Mouse (Mus musculus) hindbrain, embryonic 16.5 days (tissue): Measurements from ENCODE around the gene Gm10188. TPM values are rescaled to one million over a fixed set of nuclear protein-coding genes. Genes with fewer than 3 reads are reported as not detected.

Source experiments
- ATAC-seq: fragments of 200-750 bp; cut with Nextera tagmentation; 2 replicates; pipeline ENCODE4 v1.8.0; 2017; ENCODE audit warnings: moderate TSS enrichment, moderate library complexity
- H3K27ac ChIP-seq: fragments of 300-500 bp; sonication (generic); 2 replicates; pipeline ENCODE4 v1.5.1; 2014; ENCODE audit warnings: low read depth, mild to moderate bottlenecking, control low read depth, low read length, moderate library complexity
- H3K27me3 ChIP-seq: fragments of 300-500 bp; sonication (generic); replicated peaks from 2 replicates; pipeline ENCODE4 v1.6.1; 2014; ENCODE audit warnings: low read length; ENCODE audit not compliant: control insufficient read depth, insufficient read depth
- H3K36me3 ChIP-seq: fragments of 300-500 bp; sonication (generic); 2 replicates; pipeline ENCODE4 v1.6.1; 2014; ENCODE audit warnings: mild to moderate bottlenecking, low read length, moderate library complexity, mixed read lengths; ENCODE audit not compliant: control insufficient read depth, insufficient read depth
- H3K4me1 ChIP-seq: fragments of 300-500 bp; sonication (generic); 2 replicates; pipeline ENCODE4 v1.6.1; 2014; ENCODE audit warnings: low read depth, low read length; ENCODE audit not compliant: control insufficient read depth, insufficient read depth
- H3K4me2 ChIP-seq: fragments of 300-500 bp; sonication (generic); 2 replicates; pipeline ENCODE4 v1.6.1; 2014; ENCODE audit warnings: mild to moderate bottlenecking, low read length, control low read depth, moderate library complexity
- H3K4me3 ChIP-seq: fragments of 300-500 bp; sonication (generic); 2 replicates; pipeline ENCODE4 v1.5.1; 2014; ENCODE audit warnings: mild to moderate bottlenecking, low read length, control low read depth, moderate library complexity
- H3K9ac ChIP-seq: fragments of 300-500 bp; sonication (generic); 2 replicates; pipeline ENCODE4 v1.6.1; 2014; ENCODE audit warnings: low read depth, mild to moderate bottlenecking, control low read depth, low read length, moderate library complexity
- H3K9me3 ChIP-seq: fragments of 300-500 bp; sonication (generic); 2 replicates; pipeline ENCODE4 v1.6.1; 2014; ENCODE audit warnings: mild to moderate bottlenecking, low read length, moderate library complexity; ENCODE audit not compliant: control insufficient read depth
- WGBS: fragments of 180-500 bp; shearing (Covaris S2); extraction: QIAGEN DNeasy Blood & Tissue Kit; methylation state at CpG from one replicate; pipeline ENCODE4 v1.1.7; 2014; 5-methylcytosine and 5-hydroxymethylcytosine counted together
- polyA plus RNA-seq: library from polyadenylated mRNA; unstranded; fragments of >200 nt; fragmentation: Nextera tagmentation; extraction: Ambion mirVana; gene quantifications from 2 replicates; pipeline ENCODE4 v1.2.1, GENCODE M21; 2015

The Gm10188 gene
- polyA plus RNA-seq, 1 experiment from 2014 or later, result not detected

- Histone ChIP-seq H3K4me3 (peak overlapping the region; percentile 39), H3K36me3 (no peaks in the 10 kb centered on the region), H3K4me2 (peak overlapping the region; percentile 46), H3K9ac (peak overlapping the region; percentile 52), H3K4me1 (peaks cover 49% of the 10 kb centered on the region), H3K27me3 (no peaks in the 10 kb centered on the region), H3K27ac (peak overlapping the region; percentile 65), H3K9me3 (no peaks in the 10 kb centered on the region)
- WGBS, result 7% methylated on average over 11 of the region's 11 CpGs
- peak; percentile 93 for ATAC-seq
Measured at GRCm38 (mm10) chr1:132200562-132201510, 28.7 kb downstream of the Gm10188 start.

- Histone ChIP-seq H3K4me2 (peak overlapping the region; percentile 46), H3K4me3 (peak overlapping the region; percentile 9), H3K4me1 (peaks cover 58% of the 10 kb centered on the region), H3K36me3 (no peaks in the 10 kb centered on the region), H3K9ac (peak overlapping the region; percentile 52), H3K27ac (peak overlapping the region; percentile 19), H3K9me3 (no peaks in the 10 kb centered on the region), H3K27me3 (no peaks in the 10 kb centered on the region)
- WGBS, result 10% methylated on average over 12 of the region's 12 CpGs
- no peak for ATAC-seq
Measured at GRCm38 (mm10) chr1:132199934-132200333, 29.6 kb downstream of the Gm10188 start.

DNA sequence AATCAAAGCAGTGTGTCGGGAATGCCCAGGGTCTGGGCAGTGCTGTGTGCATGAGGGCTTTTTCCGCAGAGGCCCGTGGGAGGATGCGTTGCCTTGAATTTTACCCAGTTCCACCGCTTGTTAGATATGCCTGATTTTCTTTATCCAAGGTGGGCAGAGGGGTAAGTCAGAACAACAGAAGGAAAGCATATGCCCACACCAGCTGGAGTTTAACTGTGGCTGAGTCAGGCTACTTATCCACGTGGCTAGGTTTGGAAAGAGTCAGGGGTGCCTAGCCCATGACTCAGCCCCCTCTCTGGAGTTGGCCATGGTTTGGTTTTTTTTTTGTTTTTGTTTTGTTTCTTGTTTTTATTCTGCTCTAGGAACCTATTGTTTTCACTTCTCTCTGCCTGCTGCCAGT is 30.3 kb downstream of the Gm10188 start:
- ATAC-seq, result no peak
- H3K4me2 ChIP-seq, result no peak overlapping the region
- WGBS, result 62% methylated on average over 6 of the region's 6 CpGs
- H3K4me1 ChIP-seq, result peaks cover 63% of the 10 kb centered on the region
- H3K27me3 ChIP-seq, result no peaks in the 10 kb centered on the region
- H3K9ac ChIP-seq, result no peak overlapping the region
- no peaks in the 10 kb centered on the region for H3K9me3 ChIP-seq
- no peak overlapping the region for H3K4me3 ChIP-seq
- no peak overlapping the region for H3K27ac ChIP-seq
- H3K36me3 ChIP-seq, result no peaks in the 10 kb centered on the region

DNA sequence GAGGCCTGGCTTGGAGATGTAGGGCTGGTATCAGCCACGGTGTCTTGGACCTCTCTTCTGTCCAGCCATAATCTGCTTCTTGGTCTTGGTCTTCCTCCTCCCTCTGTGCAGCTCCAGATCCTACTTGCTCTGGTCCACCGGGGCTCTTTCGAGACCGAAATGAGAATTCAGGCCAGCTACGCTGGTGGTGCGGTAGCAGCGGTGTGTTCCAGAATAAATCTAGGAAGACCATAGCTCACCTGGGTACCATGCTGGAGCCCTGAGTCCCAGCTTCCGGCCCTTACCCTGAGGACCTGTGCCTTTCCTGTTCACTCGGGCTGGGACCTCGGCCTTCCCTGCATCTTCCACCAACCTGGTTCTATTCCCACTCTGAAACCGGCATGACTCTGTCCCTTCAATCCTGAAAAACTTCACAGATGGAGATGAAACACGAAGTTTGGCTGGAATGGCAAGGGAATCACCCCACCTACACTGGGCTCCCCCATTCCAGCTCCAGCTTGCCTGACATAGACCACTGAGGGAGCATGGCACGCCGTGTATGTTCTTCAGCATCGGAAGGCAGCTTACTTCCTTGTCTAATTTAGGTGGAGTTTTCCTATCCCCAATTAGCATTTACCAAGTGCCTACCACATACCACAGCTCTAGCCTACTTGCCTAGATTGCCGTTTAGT is 31.0 kb downstream of the Gm10188 start:
- Histone ChIP-seq H3K27me3 (no peaks in the 10 kb centered on the region), H3K27ac (peak overlapping the region; percentile 36; the same call in 1 of the 2 replicates), H3K4me3 (no peak overlapping the region), H3K9me3 (no peaks in the 10 kb centered on the region), H3K4me2 (no peak overlapping the region), H3K4me1 (peaks cover 67% of the 10 kb centered on the region), H3K9ac (no peak overlapping the region), H3K36me3 (no peaks in the 10 kb centered on the region)
- 78% methylated on average over 16 of the region's 16 CpGs for WGBS
- no peak for ATAC-seq

DNA sequence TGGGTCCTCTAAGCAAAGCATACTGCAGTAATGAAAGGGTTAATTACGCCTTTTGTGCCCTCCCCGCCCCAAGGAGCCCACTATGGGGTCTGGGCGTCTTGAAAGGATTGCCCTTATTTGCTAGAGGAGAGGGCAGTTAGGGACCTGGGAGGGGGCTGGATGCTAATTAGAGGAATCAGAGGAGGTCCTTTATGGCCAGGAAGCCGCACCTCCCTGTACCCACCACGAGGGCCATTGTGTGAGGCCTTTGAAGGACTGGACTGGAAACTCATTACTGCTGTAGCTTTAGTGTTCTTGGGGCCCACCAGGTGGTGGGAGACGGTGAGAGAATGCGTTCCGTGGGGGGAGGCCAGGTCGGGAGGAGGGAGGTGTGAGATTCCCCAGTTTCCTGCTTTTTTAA is 31.9 kb downstream of the Gm10188 start:
- H3K9me3 ChIP-seq, result no peaks in the 10 kb centered on the region
- no peaks in the 10 kb centered on the region for H3K27me3 ChIP-seq
- ATAC-seq, result no peak
- no peak overlapping the region for H3K4me2 ChIP-seq
- H3K9ac ChIP-seq, result no peak overlapping the region
- no peak overlapping the region for H3K4me3 ChIP-seq
- H3K36me3 ChIP-seq, result no peaks in the 10 kb centered on the region
- H3K4me1 ChIP-seq, result peaks cover 76% of the 10 kb centered on the region
- no peak overlapping the region; the same call in 1 of the 2 replicates for H3K27ac ChIP-seq
- 8% methylated on average over 9 of the region's 9 CpGs for WGBS

DNA sequence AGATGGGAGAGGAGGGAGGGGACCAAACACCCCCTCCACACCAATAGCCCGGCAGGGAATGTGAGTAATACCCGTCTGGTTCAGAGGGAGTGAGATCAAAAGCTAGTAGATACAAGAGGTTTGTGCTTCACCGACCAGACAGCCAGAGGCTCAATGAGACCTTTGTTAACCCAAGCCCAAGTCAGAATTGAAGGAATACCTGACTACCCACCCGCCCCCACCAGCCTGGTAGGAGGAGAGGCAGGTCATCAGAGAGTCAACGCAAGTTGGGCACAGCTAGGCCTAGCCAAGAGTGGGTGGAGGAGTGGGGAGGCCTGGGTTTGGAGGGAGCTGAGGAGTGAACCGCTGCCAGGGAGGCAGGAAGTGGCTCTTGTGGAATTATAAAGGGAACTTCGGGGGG is 33.2 kb downstream of the Gm10188 start:
- Histone ChIP-seq H3K9ac (peak overlapping the region; percentile 10; the same call in 1 of the 2 replicates), H3K36me3 (no peaks in the 10 kb centered on the region), H3K9me3 (no peaks in the 10 kb centered on the region), H3K27me3 (no peaks in the 10 kb centered on the region), H3K4me2 (peak overlapping the region; percentile 31), H3K4me3 (no peak overlapping the region), H3K27ac (0 out of 2 replicates have a peak overlapping the region, but pooled peaks have one; percentile 12), H3K4me1 (peaks cover 71% of the 10 kb centered on the region)
- ATAC-seq, result no peak
- WGBS, result 13% methylated on average over 7 of the region's 7 CpGs

- 0 out of 2 replicates have a peak overlapping the region, but pooled peaks have one; percentile 1 for H3K9ac ChIP-seq
- no peak overlapping the region for H3K4me3 ChIP-seq
- peak overlapping the region; percentile 31 for H3K4me2 ChIP-seq
- H3K27ac ChIP-seq, result 0 out of 2 replicates have a peak overlapping the region, but pooled peaks have one; percentile 12
- no peak for ATAC-seq
- 36% methylated on average over 5 of the region's 5 CpGs for WGBS
- peaks cover 68% of the 10 kb centered on the region for H3K4me1 ChIP-seq
- H3K36me3 ChIP-seq, result no peaks in the 10 kb centered on the region
- no peaks in the 10 kb centered on the region for H3K9me3 ChIP-seq
- H3K27me3 ChIP-seq, result no peaks in the 10 kb centered on the region
Measured at GRCm38 (mm10) chr1:132195681-132196080, 33.9 kb downstream of the Gm10188 start.

- WGBS, result 44% methylated on average over 9 of the region's 9 CpGs
- Histone ChIP-seq H3K4me2 (peak overlapping the region; percentile 16; the same call in 1 of the 2 replicates), H3K9ac (no peak overlapping the region), H3K27ac (no peak overlapping the region), H3K27me3 (no peaks in the 10 kb centered on the region), H3K9me3 (no peaks in the 10 kb centered on the region), H3K4me3 (no peak overlapping the region), H3K4me1 (peaks cover 62% of the 10 kb centered on the region), H3K36me3 (no peaks in the 10 kb centered on the region)
- no peak for ATAC-seq
Measured at GRCm38 (mm10) chr1:132195100-132195499, 34.5 kb downstream of the Gm10188 start.

GRCm38 (mm10) chr1:132194624-132195023 is 34.9 kb downstream of the Gm10188 start:
- Histone ChIP-seq H3K4me2 (peak overlapping the region; percentile 23), H3K4me1 (peaks cover 62% of the 10 kb centered on the region), H3K4me3 (no peak overlapping the region), H3K27ac (no peak overlapping the region), H3K9ac (no peak overlapping the region), H3K27me3 (no peaks in the 10 kb centered on the region), H3K36me3 (no peaks in the 10 kb centered on the region), H3K9me3 (no peaks in the 10 kb centered on the region)
- WGBS, result 62% methylated on average over 3 of the region's 3 CpGs
- ATAC-seq, result no peak
